Mouse (Mus musculus) heart, embryonic 15.5 days (tissue): Measurements from ENCODE around the gene H2al1f. TPM values are rescaled to one million over a fixed set of nuclear protein-coding genes. Genes with fewer than 3 reads are reported as not detected.
"Not testable (repeated sequence)": the region's sequence is repeated elsewhere in the genome, so short reads cannot be mapped to it uniquely, and the experiment has no call there.

Experiments used
- ATAC-seq: fragments of 200-750 bp; cut with Nextera tagmentation; replicated peaks from 2 replicates; pipeline ENCODE4 v1.8.0; 2017; ENCODE audit warnings: low read depth, moderate TSS enrichment; ENCODE audit not compliant: insufficient number of reproducible peaks, insufficient read depth, low FRiP score
- H3K27ac ChIP-seq: fragments of 300-500 bp; sonication (generic); 2 replicates; pipeline ENCODE4 v1.5.1; 2015; ENCODE audit warnings: mild to moderate bottlenecking, inconsistent platforms
- H3K27me3 ChIP-seq: fragments of 300-500 bp; sonication (generic); 2 replicates; pipeline ENCODE4 v1.6.1; 2015; ENCODE audit warnings: inconsistent platforms
- H3K36me3 ChIP-seq: fragments of 300-500 bp; sonication (generic); 2 replicates; pipeline ENCODE4 v1.6.1; 2015; ENCODE audit warnings: mild to moderate bottlenecking, inconsistent platforms
- H3K4me1 ChIP-seq: fragments of 300-500 bp; sonication (generic); replicated peaks from 2 replicates; pipeline ENCODE4 v1.6.1; 2015; ENCODE audit warnings: inconsistent platforms
- H3K4me2 ChIP-seq: fragments of 300-500 bp; sonication (generic); 2 replicates; pipeline ENCODE4 v1.6.1; 2015; ENCODE audit warnings: inconsistent platforms, mild to moderate bottlenecking, moderate library complexity
- H3K4me3 ChIP-seq: fragments of 300-500 bp; sonication (generic); 2 replicates; pipeline ENCODE4 v1.5.1; 2015; ENCODE audit warnings: mild to moderate bottlenecking, inconsistent platforms
- H3K9ac ChIP-seq: fragments of 300-500 bp; sonication (generic); 2 replicates; pipeline ENCODE4 v1.6.1; 2015; ENCODE audit warnings: mild to moderate bottlenecking, inconsistent platforms
- H3K9me3 ChIP-seq: fragments of 300-500 bp; sonication (generic); replicated peaks from 2 replicates; pipeline ENCODE4 v1.6.1; 2016; ENCODE audit warnings: inconsistent platforms
- WGBS: fragments of 180-500 bp; shearing (Covaris S2); methylation state at CpG from one replicate; pipeline ENCODE4 v1.1.7; 2015; ENCODE audit warnings: mixed read lengths; 5-methylcytosine and 5-hydroxymethylcytosine counted together
- polyA plus RNA-seq: library from polyadenylated mRNA; unstranded; fragments of >200 nt; fragmentation: Nextera tagmentation; extraction: Ambion mirVana; gene quantifications from 2 replicates; pipeline ENCODE4 v1.2.1, GENCODE M21; 2015

Gene H2al1f
- not detected in 2 replicates for polyA plus RNA-seq

- not testable (repeated sequence) for H3K9ac ChIP-seq, ATAC-seq, H3K9me3 ChIP-seq, H3K4me1 ChIP-seq, H3K36me3 ChIP-seq, H3K4me2 ChIP-seq, H3K27me3 ChIP-seq, H3K27ac ChIP-seq, H3K4me3 ChIP-seq
- WGBS: no CpG with 5 or more reads among the region's 6 CpGs
Measured at GRCm38 (mm10) chrX:11314858-11315257, at the start of gene H2al1f. TSS of gene H2al1f (plus strand) at chrX:11315158.

GRCm38 (mm10) chrX:11267791-11268190, 47.2 kb upstream of the H2al1f start:
- Histone ChIP-seq H3K36me3 (no peaks in the 10 kb centered on the region), H3K9ac (no peak overlapping the region), H3K27ac (no peak overlapping the region), H3K4me3 (no peak overlapping the region), H3K4me1 (no peaks in the 10 kb centered on the region), H3K9me3 (no peaks in the 10 kb centered on the region), H3K4me2 (no peak overlapping the region), H3K27me3 (peaks cover 5% of the 10 kb centered on the region; the same call in 1 of the 2 replicates)
- ATAC-seq: no peak
- WGBS: 48% methylated on average over 7 of the region's 7 CpGs

GRCm38 (mm10) chrX:11269074-11269473, 45.9 kb upstream of the H2al1f start:
- H3K9ac ChIP-seq: no peak overlapping the region
- H3K27ac ChIP-seq: no peak overlapping the region
- WGBS: 67% methylated on average over 3 of the region's 3 CpGs
- no peaks in the 10 kb centered on the region for H3K4me1 ChIP-seq
- no peaks in the 10 kb centered on the region for H3K9me3 ChIP-seq
- no peak overlapping the region for H3K4me2 ChIP-seq
- peaks cover 5% of the 10 kb centered on the region; the same call in 1 of the 2 replicates for H3K27me3 ChIP-seq
- H3K4me3 ChIP-seq: no peak overlapping the region
- H3K36me3 ChIP-seq: no peaks in the 10 kb centered on the region
- no peak for ATAC-seq

GRCm38 (mm10) chrX:11273190-11273589, 41.8 kb upstream of the H2al1f start:
- Histone ChIP-seq H3K9me3 (no peaks in the 10 kb centered on the region), H3K27ac (no peak overlapping the region), H3K36me3 (no peaks in the 10 kb centered on the region), H3K9ac (no peak overlapping the region), H3K27me3 (peaks cover 5% of the 10 kb centered on the region), H3K4me2 (no peak overlapping the region), H3K4me3 (no peak overlapping the region), H3K4me1 (no peaks in the 10 kb centered on the region)
- WGBS: 63% methylated on average over 3 of the region's 3 CpGs
- ATAC-seq: no peak

GRCm38 (mm10) chrX:11277083-11277482, 37.9 kb upstream of the H2al1f start:
- H3K27ac ChIP-seq: no peak overlapping the region
- no peak overlapping the region for H3K4me3 ChIP-seq
- WGBS: 68% methylated on average over 6 of the region's 6 CpGs
- no peaks in the 10 kb centered on the region for H3K9me3 ChIP-seq
- H3K9ac ChIP-seq: no peak overlapping the region
- peaks cover 5% of the 10 kb centered on the region for H3K27me3 ChIP-seq
- H3K4me1 ChIP-seq: no peaks in the 10 kb centered on the region
- no peak for ATAC-seq
- H3K4me2 ChIP-seq: no peak overlapping the region
- H3K36me3 ChIP-seq: no peaks in the 10 kb centered on the region

- ATAC-seq: no peak
- 45% methylated on average over 2 of the region's 2 CpGs for WGBS
- Histone ChIP-seq H3K9ac (no peak overlapping the region), H3K27ac (no peak overlapping the region), H3K27me3 (no peaks in the 10 kb centered on the region; the same call in 1 of the 2 replicates), H3K36me3 (no peaks in the 10 kb centered on the region), H3K4me1 (no peaks in the 10 kb centered on the region), H3K4me2 (no peak overlapping the region), H3K9me3 (no peaks in the 10 kb centered on the region), H3K4me3 (no peak overlapping the region)
Measured at GRCm38 (mm10) chrX:11280741-11281140, 34.2 kb upstream of the H2al1f start.

- H3K9me3 ChIP-seq: no peaks in the 10 kb centered on the region
- ATAC-seq: no peak
- H3K9ac ChIP-seq: no peak overlapping the region
- no peak overlapping the region for H3K27ac ChIP-seq
- 44% methylated on average over 14 of the region's 14 CpGs for WGBS
- H3K36me3 ChIP-seq: no peaks in the 10 kb centered on the region
- H3K4me1 ChIP-seq: peaks cover 3% of the 10 kb centered on the region; the same call in 1 of the 2 replicates
- H3K27me3 ChIP-seq: peaks cover 5% of the 10 kb centered on the region; the same call in 1 of the 2 replicates
- no peak overlapping the region for H3K4me2 ChIP-seq
- H3K4me3 ChIP-seq: no peak overlapping the region
Measured at GRCm38 (mm10) chrX:11288306-11288882, 26.6 kb upstream of the H2al1f start.

GRCm38 (mm10) chrX:11289244-11289643, 25.7 kb upstream of the H2al1f start:
- no peaks in the 10 kb centered on the region for H3K9me3 ChIP-seq
- H3K27me3 ChIP-seq: peaks cover 5% of the 10 kb centered on the region; the same call in 1 of the 2 replicates
- no peaks in the 10 kb centered on the region for H3K36me3 ChIP-seq
- no peak overlapping the region for H3K9ac ChIP-seq
- peaks cover 3% of the 10 kb centered on the region; the same call in 1 of the 2 replicates for H3K4me1 ChIP-seq
- no peak overlapping the region for H3K4me3 ChIP-seq
- no peak for ATAC-seq
- WGBS: 62% methylated on average over 4 of the region's 4 CpGs
- H3K4me2 ChIP-seq: no peak overlapping the region
- H3K27ac ChIP-seq: no peak overlapping the region

DNA sequence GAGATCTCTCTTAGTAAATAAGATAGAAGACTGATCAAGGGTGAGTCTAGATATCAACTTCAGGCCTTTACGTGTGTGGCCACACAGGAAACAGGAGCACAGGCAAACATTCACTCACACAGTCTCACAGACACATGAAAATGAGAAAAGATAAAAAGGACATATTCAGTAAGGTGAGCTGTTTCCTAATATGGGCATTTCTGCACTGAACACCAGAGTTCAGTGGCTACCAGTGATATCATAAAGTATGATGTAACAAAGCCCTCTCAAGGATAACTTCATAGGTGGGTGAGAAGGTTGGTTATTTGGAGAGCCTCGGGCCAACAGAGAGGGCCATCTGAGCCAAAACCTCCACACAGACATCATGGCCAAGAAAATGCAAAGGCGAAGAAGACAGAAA, 16.0 kb upstream of the H2al1f start, which contains the start of gene H2al1a:
Gene H2al1a, plus strand, starts transcription at position 301 of the 400 bp plus-strand sequence.
- not testable (repeated sequence) for H3K27ac ChIP-seq, H3K9ac ChIP-seq, H3K9me3 ChIP-seq, H3K4me1 ChIP-seq, H3K4me2 ChIP-seq, H3K27me3 ChIP-seq, H3K36me3 ChIP-seq, ATAC-seq, H3K4me3 ChIP-seq
- WGBS: no CpG with 5 or more reads among the region's 3 CpGs

- not testable (repeated sequence) for H3K4me3 ChIP-seq, H3K4me1 ChIP-seq, H3K36me3 ChIP-seq, H3K27ac ChIP-seq, H3K27me3 ChIP-seq, H3K9me3 ChIP-seq, ATAC-seq, H3K9ac ChIP-seq, H3K4me2 ChIP-seq
- 77% methylated on average over 1 of the region's 3 CpGs for WGBS
Measured at GRCm38 (mm10) chrX:11302132-11302531, 12.8 kb upstream of the H2al1f start, which contains the start of gene H2al1b. TSS of gene H2al1b (plus strand) at chrX:11302432.

DNA sequence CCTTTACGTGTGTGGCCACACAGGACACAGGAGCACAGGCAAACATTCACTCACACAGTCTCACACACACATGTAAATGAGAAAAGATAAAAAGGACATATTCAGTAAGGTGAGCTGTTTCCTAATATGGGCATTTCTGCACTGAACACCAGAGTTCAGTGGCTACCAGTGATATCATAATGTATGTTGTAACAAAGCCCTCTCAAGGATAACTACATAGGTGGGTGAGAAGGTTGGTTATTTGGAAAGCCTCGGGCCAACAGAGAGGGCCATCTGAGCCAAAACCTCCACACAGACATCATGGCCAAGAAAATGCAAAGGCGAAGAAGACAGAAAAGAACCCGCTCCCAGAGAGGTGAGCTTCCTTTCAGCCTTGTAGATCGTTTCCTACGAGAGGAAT, 9.6 kb upstream of the H2al1f start, which contains the start of gene H2al1c:
Gene H2al1c, plus strand, starts transcription at position 301 of the 400 bp plus-strand sequence.
- ATAC-seq, H3K27me3 ChIP-seq, H3K4me3 ChIP-seq, H3K27ac ChIP-seq, H3K36me3 ChIP-seq, H3K4me1 ChIP-seq, H3K9ac ChIP-seq, H3K4me2 ChIP-seq, H3K9me3 ChIP-seq: not testable (repeated sequence)
- WGBS: 100% methylated on average over 1 of the region's 6 CpGs

GRCm38 (mm10) chrX:11308524-11308923, 6.4 kb upstream of the H2al1f start, which contains the start of gene H2al1d:
TSS of gene H2al1d (plus strand) at chrX:11308824.
- not testable (repeated sequence) for H3K36me3 ChIP-seq, H3K4me3 ChIP-seq, H3K4me1 ChIP-seq, H3K9me3 ChIP-seq, H3K27ac ChIP-seq, H3K4me2 ChIP-seq, H3K9ac ChIP-seq, ATAC-seq, H3K27me3 ChIP-seq
- no CpG with 5 or more reads among the region's 6 CpGs for WGBS
